Comparison of ENCODE assay signal across 18 mouse cellular contexts in genomic region chr2:105086081-105086480, GRCm38 (mm10). TPM values are rescaled to one million over a fixed set of nuclear protein-coding genes. Genes with fewer than 3 reads are reported as not detected.
"Had no signal": no experiment of that assay in that cellular context is flagged by ENCODE, and none has a peak within 500 bp of the region (broad histone marks: within the 10 kb centered on the region; RNA-seq: fewer than 3 reads in every experiment).

No protein-coding gene starts in this region.

- DNase-seq: kidney, adult 2 months; kidney, postnatal 14 days; kidney, postnatal 4 days; left cerebral cortex, postnatal 4 days; liver, postnatal 0 days; lung, postnatal 10 days; lung, postnatal 36 days; right cerebral cortex, adult 18-20 months; right cerebral cortex, postnatal 14 days; right cerebral cortex, postnatal 4 days; thymus, adult 2 months; thymus, postnatal 14 days had no signal

RNA-seq across cellular contexts. Expression of gene Gm11060, which starts 5.7 kb away (rescaled TPM):
- total RNA-seq: layer of hippocampus, adult 18-20 months; layer of hippocampus, postnatal 14 days; left cerebral cortex, adult 8-10 months; left cerebral cortex, postnatal 14 days; left cerebral cortex, postnatal 4 days; monocyte, adult 5-6 weeks; neutrophil, adult 5-6 weeks had no signal

RNA-seq across cellular contexts. Expression of gene Wt1, which starts 40.2 kb away (rescaled TPM):
- total RNA-seq: monocyte, adult 5-6 weeks; neutrophil, adult 5-6 weeks had no signal
